Mouse (Mus musculus): ENCODE data around the gene Slc12a4. TPM values are rescaled to one million over a fixed set of nuclear protein-coding genes. Genes with fewer than 3 reads are reported as not detected.
A peak's percentile ranks its signal among the peaks of the same experiment; 100 is the strongest.
"Not testable (repeated sequence)": the region's sequence is repeated elsewhere in the genome, so short reads cannot be mapped to it uniquely, and the experiment has no call there.

Gene Slc12a4
- polyA plus RNA-seq, 1 experiment from 2014 or later, result 5.1 TPM

DNA sequence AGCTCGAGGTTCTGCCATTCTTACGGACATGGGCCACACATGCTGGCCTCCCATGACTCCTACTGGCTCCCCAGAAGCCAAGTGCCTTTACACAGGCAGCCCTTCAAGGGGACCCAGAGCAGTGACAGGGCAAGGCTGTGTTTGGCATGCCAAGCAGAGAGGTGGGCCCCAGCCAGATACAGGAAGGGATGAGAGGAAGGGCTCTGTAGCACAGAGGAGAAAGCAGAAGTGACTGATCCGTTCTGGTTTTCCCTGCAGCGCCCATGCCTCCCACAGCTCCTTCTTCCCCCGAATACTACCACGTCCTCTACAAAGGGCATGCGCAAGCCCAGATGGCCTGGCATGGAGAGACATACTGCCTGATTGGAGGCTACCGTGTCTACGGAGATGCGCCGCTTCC is 17.5 kb upstream of the Slc12a4 start:
- not testable (repeated sequence) for ATAC-seq; H3K4me1 ChIP-seq (ENCODE audit: control insufficient read depth, insufficient read depth, low read length); H3K9me3 ChIP-seq (replicated peaks; ENCODE audit: control insufficient read depth, low read length); H3K9ac ChIP-seq (ENCODE audit: low read length); H3K4me3 ChIP-seq (ENCODE audit: low read depth, low read length); DNase-seq (ENCODE audit: low spot score); H3K27ac ChIP-seq (ENCODE audit: low read depth, low read length); H3K4me2 ChIP-seq (ENCODE audit: low read length); H3K27me3 ChIP-seq (replicated peaks; ENCODE audit: control insufficient read depth, insufficient read depth, low read length); H3K36me3 ChIP-seq (ENCODE audit: control insufficient read depth, insufficient read depth, low read length)
- 88% methylated on average over 11 of the region's 11 CpGs for WGBS

DNA sequence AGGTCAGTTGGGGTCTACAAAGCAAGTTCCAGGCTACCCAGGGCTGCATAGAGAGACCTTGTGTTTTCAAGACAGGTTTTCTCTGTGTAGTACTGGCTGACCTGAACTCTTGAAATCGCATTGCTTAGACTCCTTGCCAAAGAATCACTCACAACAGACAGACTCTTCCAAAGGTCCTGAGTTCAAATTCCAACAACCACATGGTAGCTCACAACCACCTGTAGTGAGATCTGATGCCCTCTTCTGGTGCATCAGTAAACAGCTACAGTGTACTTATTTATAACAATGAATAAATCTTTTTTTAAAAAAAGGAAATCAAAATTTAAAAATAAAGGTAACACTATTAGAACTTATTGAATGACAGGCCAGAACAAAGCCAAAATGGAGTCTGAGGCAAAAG is 15.2 kb upstream of the Slc12a4 start:
- 88% methylated on average over 1 of the region's 1 CpGs for WGBS
- no peak overlapping the region for H3K27ac ChIP-seq (ENCODE audit: low read depth, low read length)
- H3K9ac ChIP-seq (ENCODE audit: low read length), result no peak overlapping the region
- no peaks in the 10 kb centered on the region for H3K9me3 ChIP-seq (replicated peaks; ENCODE audit: control insufficient read depth, low read length)
- no peaks in the 10 kb centered on the region for H3K27me3 ChIP-seq (replicated peaks; ENCODE audit: control insufficient read depth, insufficient read depth, low read length)
- no peak for ATAC-seq
- no peaks in the 10 kb centered on the region for H3K36me3 ChIP-seq (ENCODE audit: control insufficient read depth, insufficient read depth, low read length)
- DNase-seq (ENCODE audit: low spot score), result no peak
- H3K4me1 ChIP-seq (ENCODE audit: control insufficient read depth, insufficient read depth, low read length), result no peaks in the 10 kb centered on the region
- no peak overlapping the region for H3K4me2 ChIP-seq (ENCODE audit: low read length)
- no peak overlapping the region for H3K4me3 ChIP-seq (ENCODE audit: low read depth, low read length)

DNA sequence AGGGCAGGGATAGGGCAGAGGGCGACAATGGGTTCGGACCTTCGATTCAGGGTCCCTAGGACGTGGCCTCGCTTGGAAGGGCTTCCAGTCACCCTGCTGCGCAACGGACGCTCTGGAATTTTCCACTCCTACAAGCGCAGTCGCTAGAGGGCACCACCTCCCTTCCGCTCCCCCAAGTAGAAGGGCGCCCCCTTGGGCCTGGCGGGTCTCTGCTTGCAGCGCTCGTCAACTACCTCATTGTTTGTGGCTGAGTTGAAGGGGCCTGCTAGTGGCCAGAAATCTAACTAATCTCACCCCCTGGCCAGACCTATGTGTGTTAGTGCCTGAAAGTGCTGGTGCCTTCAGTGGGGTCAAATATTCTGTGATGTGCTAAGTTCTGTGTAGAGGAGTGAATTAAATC is 13.4 kb upstream of the Slc12a4 start, which contains the start of gene Dpep3:
Dpep3 (minus strand) TSS at position 105 of the 400 bp plus-strand sequence.
- H3K27ac ChIP-seq (ENCODE audit: low read depth, low read length), result no peak within 1 kb of the TSS
- no peaks in the 10 kb centered on the region for H3K9me3 ChIP-seq (replicated peaks; ENCODE audit: control insufficient read depth, low read length)
- no peak for DNase-seq (ENCODE audit: low spot score)
- no peak within 1 kb of the TSS for H3K9ac ChIP-seq (ENCODE audit: low read length)
- H3K4me2 ChIP-seq (ENCODE audit: low read length), result no peak within 1 kb of the TSS
- no peaks in the 10 kb centered on the region for H3K27me3 ChIP-seq (replicated peaks; ENCODE audit: control insufficient read depth, insufficient read depth, low read length)
- no peaks in the 10 kb centered on the region for H3K4me1 ChIP-seq (ENCODE audit: control insufficient read depth, insufficient read depth, low read length)
- no peak within 1 kb of the TSS for H3K4me3 ChIP-seq (ENCODE audit: low read depth, low read length)
- no peak for ATAC-seq
- no peaks in the 10 kb centered on the region for H3K36me3 ChIP-seq (ENCODE audit: control insufficient read depth, insufficient read depth, low read length)
- WGBS, result 89% methylated on average over 15 of the region's 15 CpGs

DNA sequence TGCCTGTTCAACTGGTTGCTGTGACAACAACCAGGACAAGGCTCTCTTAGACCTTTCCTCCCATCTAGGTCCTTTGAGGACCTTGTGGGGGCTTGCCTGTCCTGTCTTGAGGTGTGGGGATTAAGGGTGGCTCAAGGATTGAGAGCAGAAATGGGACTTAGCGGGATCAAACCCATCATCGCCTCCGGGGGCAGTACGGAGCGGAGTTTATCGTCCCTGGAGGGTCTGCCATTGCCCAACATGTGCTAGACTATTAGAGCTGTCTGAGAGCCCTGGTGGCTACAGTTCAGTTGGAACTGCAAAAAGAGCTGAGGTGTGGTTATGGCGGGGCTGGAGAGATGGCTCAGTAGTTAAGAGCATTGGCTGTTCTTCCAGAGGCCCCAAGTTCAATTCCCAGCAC is 9.5 kb upstream of the Slc12a4 start:
- no peak overlapping the region for H3K4me2 ChIP-seq (ENCODE audit: low read length)
- no peaks in the 10 kb centered on the region for H3K9me3 ChIP-seq (replicated peaks; ENCODE audit: control insufficient read depth, low read length)
- H3K27ac ChIP-seq (ENCODE audit: low read depth, low read length), result no peak overlapping the region
- WGBS, result 58% methylated on average over 7 of the region's 7 CpGs
- H3K27me3 ChIP-seq (replicated peaks; ENCODE audit: control insufficient read depth, insufficient read depth, low read length), result no peaks in the 10 kb centered on the region
- no peaks in the 10 kb centered on the region for H3K36me3 ChIP-seq (ENCODE audit: control insufficient read depth, insufficient read depth, low read length)
- ATAC-seq (no peak), DNase-seq (ENCODE audit: low spot score) (no peak)
- H3K4me1 ChIP-seq (ENCODE audit: control insufficient read depth, insufficient read depth, low read length), result no peaks in the 10 kb centered on the region
- H3K4me3 ChIP-seq (ENCODE audit: low read depth, low read length), result no peak overlapping the region
- no peak overlapping the region for H3K9ac ChIP-seq (ENCODE audit: low read length)

- 73% methylated on average over 8 of the region's 8 CpGs for WGBS
- no peak overlapping the region for H3K27ac ChIP-seq (ENCODE audit: low read depth, low read length)
- no peaks in the 10 kb centered on the region for H3K36me3 ChIP-seq (ENCODE audit: control insufficient read depth, insufficient read depth, low read length)
- no peak overlapping the region for H3K4me2 ChIP-seq (ENCODE audit: low read length)
- H3K4me3 ChIP-seq (ENCODE audit: low read depth, low read length), result no peak overlapping the region
- H3K9me3 ChIP-seq (replicated peaks; ENCODE audit: control insufficient read depth, low read length), result no peaks in the 10 kb centered on the region
- no peaks in the 10 kb centered on the region for H3K4me1 ChIP-seq (ENCODE audit: control insufficient read depth, insufficient read depth, low read length)
- no peak overlapping the region for H3K9ac ChIP-seq (ENCODE audit: low read length)
- ATAC-seq (no peak), DNase-seq (ENCODE audit: low spot score) (no peak)
- H3K27me3 ChIP-seq (replicated peaks; ENCODE audit: control insufficient read depth, insufficient read depth, low read length), result peaks cover 8% of the 10 kb centered on the region
Measured at GRCm38 (mm10) chr8:105971019-105971720, 5.3 kb upstream of the Slc12a4 start.

- H3K36me3 ChIP-seq (ENCODE audit: control insufficient read depth, insufficient read depth, low read length), result no peaks in the 10 kb centered on the region
- H3K4me1 ChIP-seq (ENCODE audit: control insufficient read depth, insufficient read depth, low read length), result no peaks in the 10 kb centered on the region
- ATAC-seq (no peak), DNase-seq (ENCODE audit: low spot score) (no peak)
- no peak overlapping the region for H3K9ac ChIP-seq (ENCODE audit: low read length)
- WGBS, result 89% methylated on average over 1 of the region's 1 CpGs
- no peak overlapping the region for H3K4me2 ChIP-seq (ENCODE audit: low read length)
- H3K4me3 ChIP-seq (ENCODE audit: low read depth, low read length), result no peak overlapping the region
- no peaks in the 10 kb centered on the region for H3K9me3 ChIP-seq (replicated peaks; ENCODE audit: control insufficient read depth, low read length)
- peaks cover 12% of the 10 kb centered on the region for H3K27me3 ChIP-seq (replicated peaks; ENCODE audit: control insufficient read depth, insufficient read depth, low read length)
- H3K27ac ChIP-seq (ENCODE audit: low read depth, low read length), result no peak overlapping the region
Measured at GRCm38 (mm10) chr8:105969367-105969766, 3.5 kb upstream of the Slc12a4 start.

DNA sequence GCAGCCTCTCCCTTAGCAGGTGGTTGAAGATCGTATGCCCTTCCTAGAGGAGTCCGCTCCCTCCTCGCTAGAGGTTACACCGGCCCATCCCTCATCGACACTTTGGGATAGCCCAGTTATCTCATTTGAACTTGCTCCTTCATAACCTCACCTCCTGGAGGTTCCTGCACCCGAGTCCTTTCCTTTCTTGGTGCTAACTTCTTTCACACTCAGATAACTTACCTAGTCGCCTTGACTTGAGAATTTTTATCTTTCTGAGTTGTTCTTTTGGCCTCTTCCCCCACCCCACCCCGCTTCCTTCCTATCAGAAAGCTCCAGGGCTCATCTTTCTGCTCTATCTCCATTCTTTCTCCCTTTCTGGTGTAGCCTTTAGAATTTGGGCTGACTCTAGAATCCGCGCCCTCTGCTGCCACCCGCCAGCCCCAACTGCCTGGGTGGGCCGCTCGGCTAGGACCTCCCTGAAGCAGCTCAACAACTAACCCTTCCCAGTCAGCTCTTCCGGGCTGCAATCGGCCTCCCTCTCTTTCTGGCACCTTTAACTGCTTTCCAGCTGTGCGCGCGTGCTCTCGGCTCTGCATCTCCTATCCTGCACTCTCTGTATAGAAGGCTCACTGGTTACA is 905 bp upstream of the Slc12a4 start:
- DNase-seq (ENCODE audit: low spot score) (no peak), ATAC-seq (no peak)
- Histone ChIP-seq H3K4me3 (ENCODE audit: low read depth, low read length) (no peak overlapping the region), H3K9ac (ENCODE audit: low read length) (no peak overlapping the region), H3K36me3 (ENCODE audit: control insufficient read depth, insufficient read depth, low read length) (no peaks in the 10 kb centered on the region), H3K4me2 (ENCODE audit: low read length) (no peak overlapping the region; the same call in 1 of the 2 replicates), H3K4me1 (ENCODE audit: control insufficient read depth, insufficient read depth, low read length) (no peaks in the 10 kb centered on the region), H3K27ac (ENCODE audit: low read depth, low read length) (no peak overlapping the region), H3K9me3 (replicated peaks; ENCODE audit: control insufficient read depth, low read length) (no peaks in the 10 kb centered on the region), H3K27me3 (replicated peaks; ENCODE audit: control insufficient read depth, insufficient read depth, low read length) (peaks cover 12% of the 10 kb centered on the region)
- WGBS, result 8% methylated on average over 19 of the region's 19 CpGs

DNA sequence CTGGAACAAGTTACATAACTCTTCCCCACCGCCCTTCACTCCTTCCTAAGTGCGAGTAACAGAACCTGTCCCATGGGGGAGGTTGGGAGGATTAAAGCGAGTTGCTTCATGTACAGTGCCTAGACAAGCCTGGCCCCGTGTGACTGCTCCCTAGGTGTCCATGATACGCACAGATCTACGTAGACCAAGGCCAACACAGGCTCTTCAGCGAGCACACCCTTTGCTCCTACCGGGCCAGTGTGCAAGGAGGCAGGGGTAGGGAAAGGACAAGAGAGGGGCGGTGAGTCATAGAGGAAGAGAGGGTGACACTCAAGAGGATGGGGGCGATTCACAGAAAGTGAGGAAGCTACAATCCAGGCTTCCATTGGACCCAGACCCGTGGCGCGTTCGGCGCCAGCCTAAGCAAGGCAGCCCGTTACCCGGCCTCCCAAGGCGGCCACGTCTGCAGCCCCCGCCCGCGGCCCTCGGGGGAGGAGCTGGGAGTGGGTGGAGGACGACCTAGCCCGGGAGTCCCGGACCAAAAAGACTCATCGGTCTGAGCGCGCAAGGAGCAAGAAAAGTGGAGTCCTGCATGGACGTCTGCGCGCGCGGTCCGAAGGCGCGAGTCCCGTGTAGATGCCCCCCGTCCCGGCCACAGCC is 512 bp downstream of the Slc12a4 start:
- ATAC-seq (peak; percentile 82), DNase-seq (ENCODE audit: low spot score) (peak; percentile 16)
- 3% methylated on average over 39 of the region's 40 CpGs for WGBS
- no peaks in the 10 kb centered on the region for H3K9me3 ChIP-seq (replicated peaks; ENCODE audit: control insufficient read depth, low read length)
- H3K4me3 ChIP-seq (ENCODE audit: low read depth, low read length), result peak overlapping the region; percentile 44
- H3K9ac ChIP-seq (ENCODE audit: low read length), result peak overlapping the region; percentile 55
- H3K27me3 ChIP-seq (replicated peaks; ENCODE audit: control insufficient read depth, insufficient read depth, low read length), result peaks cover 12% of the 10 kb centered on the region
- no peaks in the 10 kb centered on the region for H3K4me1 ChIP-seq (ENCODE audit: control insufficient read depth, insufficient read depth, low read length)
- H3K36me3 ChIP-seq (ENCODE audit: control insufficient read depth, insufficient read depth, low read length), result no peaks in the 10 kb centered on the region
- H3K27ac ChIP-seq (ENCODE audit: low read depth, low read length), result no peak overlapping the region
- H3K4me2 ChIP-seq (ENCODE audit: low read length), result peak overlapping the region; percentile 63

Measured in forebrain, embryonic 14.5 days (tissue).